Mouse (Mus musculus) heart, embryonic 16.5 days (tissue): ENCODE results near the gene Slc2a8. TPM values are rescaled to one million over a fixed set of nuclear protein-coding genes. Genes with fewer than 3 reads are reported as not detected.
"Not testable (repeated sequence)": the region's sequence is repeated elsewhere in the genome, so short reads cannot be mapped to it uniquely, and the experiment has no call there.

ENCODE experiments used
- ATAC-seq: fragments of 200-750 bp; cut with Nextera tagmentation; replicated peaks from 2 replicates; pipeline ENCODE4 v1.8.0; 2017; ENCODE audit warnings: moderate number of reproducible peaks; ENCODE audit not compliant: insufficient read depth, low FRiP score; ENCODE audit errors: extremely low read depth
- H3K27ac ChIP-seq: fragments of 300-500 bp; sonication (generic); 2 replicates; pipeline ENCODE4 v1.5.1; 2014; ENCODE audit warnings: mild to moderate bottlenecking, low read length, control low read depth, moderate library complexity
- H3K27me3 ChIP-seq: fragments of 300-500 bp; sonication (generic); 2 replicates; pipeline ENCODE4 v1.6.1; 2014; ENCODE audit warnings: low read length, mixed read lengths; ENCODE audit not compliant: control insufficient read depth, insufficient read depth
- H3K36me3 ChIP-seq: fragments of 300-500 bp; sonication (generic); 2 replicates; pipeline ENCODE4 v1.6.1; 2014; ENCODE audit not compliant: control insufficient read depth, insufficient read depth
- H3K4me1 ChIP-seq: fragments of 300-500 bp; sonication (generic); 2 replicates; pipeline ENCODE4 v1.6.1; 2014; ENCODE audit warnings: low read length, mixed read lengths; ENCODE audit not compliant: control insufficient read depth, insufficient read depth
- H3K4me2 ChIP-seq: fragments of 300-500 bp; sonication (generic); 2 replicates; pipeline ENCODE4 v1.6.1; 2014; ENCODE audit warnings: low read depth, mild to moderate bottlenecking, control low read depth, low read length
- H3K4me3 ChIP-seq: fragments of 300-500 bp; sonication (generic); 2 replicates; pipeline ENCODE4 v1.5.1; 2014; ENCODE audit warnings: mild to moderate bottlenecking, control low read depth, low read length
- H3K9ac ChIP-seq: fragments of 300-500 bp; sonication (generic); 2 replicates; pipeline ENCODE4 v1.6.1; 2014; ENCODE audit warnings: low read length, control low read depth
- H3K9me3 ChIP-seq: fragments of 300-500 bp; sonication (generic); replicated peaks from 2 replicates; pipeline ENCODE4 v1.6.1; 2016; ENCODE audit warnings: low read length; ENCODE audit not compliant: control insufficient read depth
- WGBS: fragments of 180-500 bp; shearing (Covaris S2); extraction: QIAGEN DNeasy Blood & Tissue Kit; methylation state at CpG from one replicate; pipeline ENCODE4 v1.1.7; 2014; 5-methylcytosine and 5-hydroxymethylcytosine counted together
- polyA plus RNA-seq: library from polyadenylated mRNA; unstranded; fragments of >200 nt; fragmentation: Nextera tagmentation; extraction: Ambion mirVana; gene quantifications from 2 replicates; pipeline ENCODE4 v1.2.1, GENCODE M21; 2015

Slc2a8 gene
- 24.3 and 25.4 TPM in 2 replicates for polyA plus RNA-seq

- Histone ChIP-seq H3K27ac (peak within 1 kb of the TSS; percentile 71), H3K9me3 (no peaks in the 10 kb centered on the region), H3K4me2 (peak within 1 kb of the TSS; percentile 97), H3K4me3 (peak within 1 kb of the TSS; percentile 88), H3K36me3 (no peaks in the 10 kb centered on the region), H3K9ac (peak within 1 kb of the TSS; percentile 92), H3K27me3 (no peaks in the 10 kb centered on the region), H3K4me1 (peaks cover 13% of the 10 kb centered on the region)
- peak; percentile 99 for ATAC-seq
- under 1% methylated on average over 50 of the region's 50 CpGs for WGBS
Measured at GRCm38 (mm10) chr2:32981725-32982271, at the start of gene Slc2a8. Gene Slc2a8 (minus strand): TSS chr2:32982083.

GRCm38 (mm10) chr2:33025040-33025439, 43.2 kb upstream of the Slc2a8 start:
- no peaks in the 10 kb centered on the region for H3K27me3 ChIP-seq
- no peaks in the 10 kb centered on the region for H3K36me3 ChIP-seq
- no peaks in the 10 kb centered on the region for H3K9me3 ChIP-seq
- H3K4me2 ChIP-seq = no peak overlapping the region
- H3K4me1 ChIP-seq = peaks cover 3% of the 10 kb centered on the region; the same call in 1 of the 2 replicates
- no peak overlapping the region for H3K4me3 ChIP-seq
- 68% methylated on average over 4 of the region's 4 CpGs for WGBS
- H3K9ac ChIP-seq = no peak overlapping the region
- no peak overlapping the region; the same call in 1 of the 2 replicates for H3K27ac ChIP-seq
- ATAC-seq = no peak

- Histone ChIP-seq H3K27ac (peak overlapping the region; percentile 3; the same call in 1 of the 2 replicates), H3K4me3 (no peak overlapping the region), H3K27me3 (no peaks in the 10 kb centered on the region), H3K9me3 (no peaks in the 10 kb centered on the region), H3K4me2 (no peak overlapping the region), H3K36me3 (no peaks in the 10 kb centered on the region), H3K9ac (no peak overlapping the region), H3K4me1 (peaks cover 3% of the 10 kb centered on the region; the same call in 1 of the 2 replicates)
- 59% methylated on average over 10 of the region's 10 CpGs for WGBS
- peak; percentile 32; the same call in 1 of the 2 replicates for ATAC-seq
Measured at GRCm38 (mm10) chr2:33024564-33024963, 42.7 kb upstream of the Slc2a8 start.

GRCm38 (mm10) chr2:33022846-33023245, 41.0 kb upstream of the Slc2a8 start:
- WGBS = 69% methylated on average over 6 of the region's 6 CpGs
- Histone ChIP-seq H3K4me1 (peaks cover 3% of the 10 kb centered on the region; the same call in 1 of the 2 replicates), H3K9ac (no peak overlapping the region)

GRCm38 (mm10) chr2:33018026-33018425, 36.1 kb upstream of the Slc2a8 start:
- no peak overlapping the region for H3K4me3 ChIP-seq
- no peak for ATAC-seq
- H3K9ac ChIP-seq = no peak overlapping the region
- H3K27me3 ChIP-seq = no peaks in the 10 kb centered on the region
- 3% methylated on average over 6 of the region's 6 CpGs for WGBS
- H3K4me2 ChIP-seq = no peak overlapping the region
- H3K9me3 ChIP-seq = no peaks in the 10 kb centered on the region
- no peaks in the 10 kb centered on the region for H3K4me1 ChIP-seq
- H3K36me3 ChIP-seq = no peaks in the 10 kb centered on the region
- no peak overlapping the region for H3K27ac ChIP-seq

More at GRCm38 (mm10) chr2:33022846-33023245, 41.0 kb upstream of the Slc2a8 start:
- H3K27ac ChIP-seq = no peak overlapping the region
- no peak overlapping the region for H3K4me3 ChIP-seq
- H3K36me3 ChIP-seq = no peaks in the 10 kb centered on the region
- no peaks in the 10 kb centered on the region for H3K9me3 ChIP-seq
- ATAC-seq = no peak
- H3K27me3 ChIP-seq = no peaks in the 10 kb centered on the region
- H3K4me2 ChIP-seq = no peak overlapping the region

- Histone ChIP-seq H3K9ac (no peak overlapping the region), H3K4me2 (no peak overlapping the region), H3K9me3 (no peaks in the 10 kb centered on the region), H3K27ac (no peak overlapping the region), H3K27me3 (no peaks in the 10 kb centered on the region), H3K36me3 (no peaks in the 10 kb centered on the region), H3K4me1 (no peaks in the 10 kb centered on the region), H3K4me3 (no peak overlapping the region)
- ATAC-seq = no peak
- 64% methylated on average over 2 of the region's 2 CpGs for WGBS
Measured at GRCm38 (mm10) chr2:33017191-33017590, 35.3 kb upstream of the Slc2a8 start.

GRCm38 (mm10) chr2:33014877-33015276, 33.0 kb upstream of the Slc2a8 start:
- H3K27ac ChIP-seq = no peak overlapping the region
- H3K4me1 ChIP-seq = no peaks in the 10 kb centered on the region
- H3K9me3 ChIP-seq = no peaks in the 10 kb centered on the region
- H3K4me2 ChIP-seq = no peak overlapping the region
- no peak overlapping the region for H3K4me3 ChIP-seq
- H3K9ac ChIP-seq = no peak overlapping the region
- H3K27me3 ChIP-seq = no peaks in the 10 kb centered on the region
- H3K36me3 ChIP-seq = no peaks in the 10 kb centered on the region
- ATAC-seq = no peak
- 78% methylated on average over 5 of the region's 5 CpGs for WGBS

- not testable (repeated sequence) for H3K4me2 ChIP-seq, H3K36me3 ChIP-seq, H3K4me1 ChIP-seq, H3K9ac ChIP-seq, H3K9me3 ChIP-seq, H3K27ac ChIP-seq, H3K27me3 ChIP-seq, ATAC-seq, H3K4me3 ChIP-seq
- WGBS = 86% methylated on average over 4 of the region's 4 CpGs
Measured at GRCm38 (mm10) chr2:33009055-33009454, 27.2 kb upstream of the Slc2a8 start.

GRCm38 (mm10) chr2:33005041-33005440, 23.2 kb upstream of the Slc2a8 start:
- Histone ChIP-seq H3K27ac (no peak overlapping the region), H3K4me2 (no peak overlapping the region), H3K27me3 (no peaks in the 10 kb centered on the region), H3K9ac (no peak overlapping the region), H3K4me3 (no peak overlapping the region), H3K9me3 (no peaks in the 10 kb centered on the region), H3K36me3 (no peaks in the 10 kb centered on the region), H3K4me1 (peaks cover 7% of the 10 kb centered on the region; the same call in 1 of the 2 replicates)
- WGBS = 47% methylated on average over 5 of the region's 5 CpGs
- no peak for ATAC-seq
